Mouse (Mus musculus) neutrophil, adult 59 days (primary cell): ENCODE results near the gene Gm10772. TPM values are rescaled to one million over a fixed set of nuclear protein-coding genes. Genes with fewer than 3 reads are reported as not detected.

Source experiments
- total RNA-seq, 2 experiments: library from RNA; stranded (reverse); gene quantifications; 1 replicate in 1 of 2; 2 replicates in 1 of 2; pipeline ENCODE4 v1.2.4; 2023

Gm10772 gene
- total RNA-seq = not detected

GRCm38 (mm10) chr13:66227473-66227872 is at the start of gene Gm10772:
Gene Gm10772 (minus strand): TSS chr13:66227573.

Other genes with a start within 250 kb of the Gm10772 start
- not detected for gene Gm10324, start 108.0 kb downstream of the Gm10772 start, total RNA-seq
- not detected for gene 2410141K09Rik, start 213.5 kb upstream of the Gm10772 start, total RNA-seq